Mouse (Mus musculus): ENCODE data around the gene Rbx1. TPM values are rescaled to one million over a fixed set of nuclear protein-coding genes. Genes with fewer than 3 reads are reported as not detected.
A peak's percentile ranks its signal among the peaks of the same experiment; 100 is the strongest.
"Not testable (repeated sequence)": the region's sequence is repeated elsewhere in the genome, so short reads cannot be mapped to it uniquely, and the experiment has no call there.

Gene Rbx1
- total RNA-seq (2021) = 100 to 1,000 TPM; 118 to 123 TPM
- long read RNA-seq, experiment 1, transcript Rbx1-203 (2 exons, 794 nt) = minor isoform, 6 of 166 reads
- long read RNA-seq, experiment 1, transcript Rbx1-201 (5 exons, 1,675 nt) = major isoform, 155 of 166 reads
- long read RNA-seq, experiment 1, partial matches to known transcripts = 2 of 166 reads
- long read RNA-seq, experiment 1, other reads (novel, unspliced or antisense) = 0 of 166 reads
- long read RNA-seq, experiment 2, transcript Rbx1-201 (5 exons, 1,675 nt) = major isoform, 156 of 162 reads
- long read RNA-seq, experiment 2, partial matches to known transcripts = 0 of 162 reads
- long read RNA-seq, experiment 2, other reads (novel, unspliced or antisense) = 2 of 162 reads

DNA sequence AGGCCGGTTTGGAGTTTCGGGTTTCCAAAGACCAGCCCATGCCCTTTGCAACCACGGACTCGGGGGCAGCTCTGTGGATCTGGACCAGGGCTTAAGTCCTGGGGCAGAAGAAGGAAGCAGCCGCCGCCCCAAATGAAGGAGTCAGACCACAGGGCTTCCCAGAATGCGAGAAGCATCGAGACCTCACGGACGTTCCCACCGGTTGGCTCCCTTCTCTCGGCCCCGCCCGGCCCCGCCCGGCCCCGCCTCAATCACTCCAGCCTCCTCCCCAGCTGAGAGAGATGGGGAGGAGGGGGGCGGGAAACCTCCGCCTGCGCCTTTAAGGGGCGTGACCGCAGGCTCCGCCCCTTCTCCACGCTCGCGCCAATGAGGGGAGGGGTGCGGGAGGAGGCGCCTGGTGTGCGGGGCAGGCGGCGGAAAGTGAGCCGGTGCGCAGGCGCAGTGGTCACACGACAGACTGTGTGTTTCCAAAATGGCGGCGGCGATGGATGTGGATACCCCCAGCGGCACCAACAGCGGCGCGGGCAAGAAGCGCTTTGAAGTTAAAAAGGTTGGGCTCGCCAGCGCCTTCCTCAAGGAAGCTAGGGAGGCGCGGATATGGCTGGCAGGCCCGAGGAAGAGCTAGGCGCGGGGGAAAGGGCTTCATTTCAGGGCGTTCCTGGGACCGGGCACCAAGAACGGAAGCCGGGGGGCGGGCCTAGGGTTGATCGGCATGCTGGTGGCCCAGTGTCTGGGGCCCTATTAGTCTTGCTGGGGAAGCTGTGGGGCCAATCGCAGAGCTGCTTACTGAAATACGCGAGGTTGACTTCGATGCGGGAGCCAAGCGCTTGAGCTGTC, at the start of gene Rbx1:
Gene Rbx1, plus strand, starts transcription at position 396 of the 837 bp plus-strand sequence.
- peak; percentile 99 for DNase-seq

DNA sequence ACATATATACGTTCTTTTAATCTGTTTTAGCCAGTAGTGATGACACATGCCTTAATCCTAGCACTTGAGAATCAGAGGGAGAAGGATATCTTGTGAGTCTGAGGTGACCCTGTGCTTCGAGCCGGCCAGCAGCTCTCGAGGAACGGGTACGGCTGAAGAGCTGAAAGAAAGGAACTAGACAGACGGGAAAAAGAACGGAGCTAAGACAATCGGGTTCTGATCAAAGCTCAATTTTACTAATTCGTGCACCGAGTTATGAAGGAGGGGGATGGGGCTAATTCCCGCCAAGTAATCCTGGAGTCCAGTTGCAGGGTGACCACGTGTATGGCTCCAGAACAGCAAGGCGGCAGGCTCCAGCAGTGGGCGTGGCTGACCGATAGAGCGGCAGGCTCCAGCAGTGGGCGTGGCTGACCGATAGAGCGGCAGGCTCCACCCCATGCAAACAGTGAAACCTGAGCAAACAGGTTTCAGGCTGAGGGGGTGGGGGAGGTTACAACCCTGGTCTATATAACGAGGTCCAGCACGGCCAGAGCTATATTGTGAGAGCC, 49.3 kb upstream of the Rbx1 start:
- peak; percentile 54 for DNase-seq

DNA sequence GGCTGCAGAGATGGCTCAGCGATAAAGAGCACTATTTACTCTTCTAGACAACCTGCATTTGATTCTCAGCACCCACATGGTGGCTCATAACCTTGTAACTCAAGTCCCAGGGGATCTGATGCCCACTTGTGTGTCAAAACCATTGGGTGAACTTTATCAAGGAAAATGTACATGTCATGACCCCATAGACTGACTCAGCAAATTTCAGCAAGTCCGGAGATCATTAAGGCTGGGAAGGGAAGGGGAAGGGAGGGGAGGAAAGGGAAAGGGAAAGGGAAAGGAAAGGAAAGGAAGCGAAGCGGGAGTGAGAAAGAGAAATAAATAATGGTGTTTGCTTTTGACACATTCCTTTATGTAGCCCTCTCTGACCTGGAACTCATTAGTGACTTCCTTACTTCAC, 48.0 kb upstream of the Rbx1 start:
- DNase-seq = no peak

DNA sequence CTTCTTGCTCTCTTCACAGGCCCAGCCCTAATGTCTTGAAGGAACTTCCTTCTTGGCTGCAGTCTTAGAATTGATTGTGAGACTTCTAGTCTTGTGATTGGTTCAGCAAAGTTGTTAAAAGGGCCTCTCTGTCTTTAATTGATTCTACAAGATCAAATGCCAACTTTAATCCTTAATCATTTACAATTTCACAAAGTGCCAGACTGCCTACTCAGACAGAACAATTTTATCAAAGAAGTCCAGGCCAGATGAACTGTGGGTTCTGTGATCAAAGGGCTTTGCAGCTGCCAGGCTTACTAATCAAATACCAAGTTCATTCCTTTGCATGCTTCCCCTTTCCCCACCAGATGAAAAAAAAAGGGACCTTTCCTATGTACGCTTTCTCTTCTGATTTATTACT, 44.6 kb upstream of the Rbx1 start:
- no peak for DNase-seq

DNA sequence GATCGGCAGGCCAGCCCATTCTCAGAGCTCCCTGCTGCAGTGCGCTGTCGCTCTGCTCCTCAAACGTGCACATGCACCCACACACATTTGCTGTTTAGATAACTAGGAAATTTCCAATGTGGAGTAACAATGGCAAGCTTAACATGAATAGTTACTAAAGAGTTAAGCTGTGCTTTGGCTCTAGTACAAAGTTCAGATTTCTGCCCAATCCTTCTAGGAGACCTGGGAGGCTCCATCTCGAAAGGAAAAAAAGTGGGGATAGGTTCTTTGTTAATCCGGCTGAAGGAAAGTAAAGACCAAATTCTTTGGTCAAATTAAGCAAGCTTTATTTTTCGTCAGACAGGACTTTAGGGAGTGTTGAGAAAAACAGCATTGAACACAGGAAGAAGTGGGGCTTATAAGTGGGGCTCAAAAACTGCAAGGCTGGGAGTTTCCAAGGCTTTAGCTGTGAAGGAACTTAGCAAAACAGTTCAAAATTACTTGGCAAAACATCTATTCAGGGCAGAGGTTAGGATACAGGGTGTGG, 43.9 kb upstream of the Rbx1 start:
- no peak for DNase-seq

DNA sequence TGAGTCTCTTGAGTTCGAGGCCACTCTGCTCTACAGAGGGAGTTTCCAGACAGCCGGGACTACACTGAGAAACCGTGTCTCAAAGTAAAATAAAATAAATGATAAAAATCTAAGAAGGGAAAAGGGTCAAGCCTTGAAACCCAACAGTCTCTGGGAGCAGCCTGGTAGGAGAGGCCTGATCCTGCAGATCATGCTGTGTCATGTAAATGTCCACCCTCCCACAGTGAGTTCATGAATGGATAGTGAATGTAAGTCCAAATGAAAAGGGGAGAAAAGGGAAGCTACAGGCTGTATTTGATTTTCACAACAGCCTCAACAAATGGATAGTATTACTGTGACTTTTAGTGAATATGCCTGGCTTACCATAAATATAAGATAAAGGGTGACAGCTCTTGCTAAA, 40.8 kb upstream of the Rbx1 start:
- DNase-seq = no peak

DNA sequence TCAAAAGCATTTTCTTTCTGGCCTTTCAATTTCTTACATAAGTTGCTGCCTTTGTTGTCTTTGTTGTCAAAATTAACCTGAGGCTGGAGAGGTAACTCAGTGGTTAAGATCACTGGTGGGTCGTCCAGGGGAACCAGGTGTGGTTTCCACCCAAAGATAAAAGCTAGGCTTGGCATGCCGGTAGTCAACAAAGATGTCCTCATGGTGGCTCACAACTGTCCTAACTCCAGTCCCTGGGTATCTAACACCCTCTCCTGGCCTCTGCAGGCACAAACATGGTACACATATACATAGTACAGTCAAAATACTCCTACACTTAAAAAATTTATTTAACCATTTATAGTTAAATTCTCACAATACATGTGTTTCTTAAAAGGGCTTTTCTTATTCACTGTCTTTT, 38.1 kb upstream of the Rbx1 start:
- no peak for DNase-seq

DNA sequence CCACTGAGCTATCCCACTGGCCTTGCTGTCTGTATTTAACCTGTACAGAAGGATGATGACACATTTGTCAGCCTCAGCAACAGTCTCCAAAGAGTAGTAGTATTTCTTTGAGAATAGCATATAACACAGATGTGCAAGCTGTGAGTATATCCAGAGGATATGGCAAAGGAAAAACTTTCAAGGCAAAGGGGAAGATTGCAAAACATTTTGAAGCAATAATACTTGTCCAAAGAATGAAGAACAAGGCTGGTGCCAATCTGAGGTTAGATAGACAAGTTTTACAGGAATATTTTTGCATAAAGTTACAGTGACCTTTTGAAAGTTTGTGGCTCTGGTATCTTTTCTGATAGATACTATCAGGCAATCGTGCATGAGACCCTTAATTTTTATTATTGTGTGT, 34.9 kb upstream of the Rbx1 start:
- DNase-seq = no peak

DNA sequence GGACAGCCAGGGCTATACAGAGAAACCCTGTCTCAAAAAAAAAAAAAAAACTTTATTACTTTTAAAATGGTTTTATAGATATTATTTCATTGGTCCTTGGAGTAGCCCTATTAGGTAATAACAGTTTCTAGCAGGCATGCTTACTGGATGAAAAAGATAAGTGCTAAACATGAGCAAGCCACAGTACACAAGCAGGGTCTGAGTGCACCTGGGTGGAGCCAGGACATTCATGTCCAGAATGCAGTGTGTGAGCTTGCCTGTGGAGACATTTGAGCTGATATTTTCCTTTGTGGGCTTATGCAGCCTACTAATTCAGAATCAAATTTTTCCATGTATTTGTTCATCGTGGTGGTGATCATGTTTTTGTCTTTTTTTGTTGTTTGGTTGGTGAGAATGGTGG, 27.8 kb upstream of the Rbx1 start:
- DNase-seq = no peak

DNA sequence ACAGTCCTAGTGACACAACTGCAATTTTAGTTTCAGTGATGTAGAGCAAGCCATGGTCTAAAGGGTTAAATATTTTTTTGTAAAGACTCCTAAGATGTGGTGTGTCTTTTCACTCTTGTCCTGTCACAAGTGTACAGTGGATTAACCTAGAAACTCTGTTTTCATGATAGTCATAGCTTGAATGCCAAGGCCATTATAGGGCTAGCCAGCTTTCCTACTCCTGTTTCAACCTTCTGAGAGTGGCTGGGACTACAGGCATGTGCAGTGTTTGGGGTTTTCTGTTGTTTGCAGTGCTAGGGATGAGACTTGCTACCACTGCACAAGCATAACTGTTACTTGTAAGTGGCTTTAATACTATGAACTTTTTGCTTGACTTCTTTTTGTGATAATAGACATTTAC, 26.9 kb upstream of the Rbx1 start:
- DNase-seq = no peak

DNA sequence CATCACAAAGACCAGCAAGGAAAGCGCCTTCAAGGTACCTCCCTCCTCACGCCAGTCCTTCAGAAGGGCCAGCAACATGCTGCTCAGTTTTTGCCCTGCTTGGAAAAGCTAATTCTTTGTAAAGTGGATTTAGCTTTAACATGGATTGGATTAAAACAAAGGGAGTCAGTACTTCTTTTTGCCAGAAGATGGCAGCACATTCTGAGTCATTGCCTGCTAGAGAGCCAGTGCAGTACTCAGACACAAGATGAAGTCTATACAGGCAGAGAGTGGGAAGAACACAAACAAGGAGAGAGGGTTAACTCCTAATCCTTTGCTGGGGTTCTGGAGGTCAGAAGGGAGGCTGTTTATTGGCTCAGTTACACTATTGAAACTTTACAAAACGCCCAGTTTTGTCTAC, 17.6 kb upstream of the Rbx1 start:
- peak; percentile 40 for DNase-seq

DNA sequence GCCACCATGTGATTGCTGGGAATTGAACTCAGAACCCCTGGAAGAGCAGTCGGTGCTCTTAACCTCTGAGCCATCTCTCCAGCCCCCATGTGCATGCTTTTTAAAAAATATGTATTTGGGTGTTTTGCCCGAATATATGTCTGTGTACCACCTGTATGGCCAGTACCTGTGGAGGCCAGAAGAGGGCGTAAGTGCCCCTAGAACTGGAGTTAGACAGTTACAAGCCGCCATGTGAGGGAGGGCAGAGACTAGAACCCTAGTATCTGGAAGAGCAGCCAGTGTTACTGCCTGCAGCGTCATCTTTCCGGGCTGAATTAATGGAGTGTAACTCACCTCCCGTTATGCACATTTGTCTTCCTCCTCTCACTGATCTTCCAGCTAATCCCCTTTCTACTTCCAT, 4.6 kb upstream of the Rbx1 start:
- DNase-seq = no peak

DNA sequence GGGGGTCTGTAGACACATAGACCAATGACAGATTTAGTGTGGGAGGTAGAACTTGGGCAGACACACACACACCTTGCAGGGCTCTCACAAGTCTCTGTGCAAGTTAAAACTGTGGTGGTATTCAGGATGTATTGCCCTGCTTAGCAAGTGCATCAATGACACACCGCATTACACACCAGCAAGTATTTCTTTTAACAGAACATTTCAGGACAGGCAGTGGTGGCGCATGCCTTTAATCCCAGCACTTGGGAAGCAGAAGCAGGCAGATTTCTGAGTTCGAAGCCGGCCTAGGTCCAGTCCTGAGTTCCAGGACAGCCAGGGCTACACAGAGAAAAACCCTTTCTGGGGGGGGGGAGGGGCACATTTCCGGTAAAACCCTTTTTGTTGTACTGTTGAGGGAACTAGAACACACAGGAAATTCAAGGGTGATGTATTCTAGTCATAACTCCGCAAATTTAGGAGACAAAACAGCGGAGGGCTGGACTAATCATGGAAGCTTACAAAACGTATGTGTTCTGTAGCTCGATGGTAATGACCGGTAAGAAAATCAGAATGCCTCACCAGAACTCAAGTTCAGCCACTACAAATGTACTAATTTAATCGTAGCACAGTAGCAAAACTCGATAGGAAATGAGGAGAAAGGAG, 958 bp upstream of the Rbx1 start:
- no peak for DNase-seq

DNA sequence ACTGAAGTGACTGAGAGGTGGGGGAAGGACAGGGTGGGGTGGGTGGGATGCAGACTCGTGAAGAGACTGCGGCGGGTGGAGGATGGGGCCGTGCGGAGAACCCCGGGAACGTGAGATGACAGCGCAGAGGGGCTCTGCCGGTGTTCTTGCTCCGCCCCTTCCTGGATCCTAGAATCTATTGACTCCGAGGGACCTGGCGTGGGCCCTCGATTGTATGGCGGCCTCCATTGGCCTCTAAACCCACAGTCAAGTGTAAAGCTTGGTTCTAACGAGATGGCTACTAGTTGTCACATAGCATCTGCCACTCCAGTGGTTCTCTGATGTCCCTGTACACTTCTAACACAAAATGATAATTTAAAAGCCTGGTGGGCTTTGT, 630 bp downstream of the Rbx1 start:
- DNase-seq = no peak

DNA sequence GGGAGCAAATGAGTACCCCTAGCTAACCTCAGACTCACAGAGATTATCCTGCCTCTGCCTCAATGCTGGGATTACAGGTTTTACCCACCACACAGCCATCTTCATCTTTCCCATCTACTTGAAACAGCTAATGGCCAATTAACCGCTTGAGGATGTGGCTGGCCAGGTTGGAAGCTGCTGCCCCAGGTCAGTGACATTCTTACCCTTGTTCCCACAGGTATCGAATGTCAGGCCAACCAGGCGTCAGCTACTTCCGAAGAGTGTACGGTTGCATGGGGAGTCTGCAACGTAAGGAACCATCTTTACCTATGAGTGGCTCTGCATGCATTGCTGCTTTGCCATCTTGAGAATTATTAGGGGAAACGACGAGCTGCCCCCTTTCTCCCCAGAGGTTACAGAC, 4.6 kb downstream of the Rbx1 start:
- DNase-seq = no peak

DNA sequence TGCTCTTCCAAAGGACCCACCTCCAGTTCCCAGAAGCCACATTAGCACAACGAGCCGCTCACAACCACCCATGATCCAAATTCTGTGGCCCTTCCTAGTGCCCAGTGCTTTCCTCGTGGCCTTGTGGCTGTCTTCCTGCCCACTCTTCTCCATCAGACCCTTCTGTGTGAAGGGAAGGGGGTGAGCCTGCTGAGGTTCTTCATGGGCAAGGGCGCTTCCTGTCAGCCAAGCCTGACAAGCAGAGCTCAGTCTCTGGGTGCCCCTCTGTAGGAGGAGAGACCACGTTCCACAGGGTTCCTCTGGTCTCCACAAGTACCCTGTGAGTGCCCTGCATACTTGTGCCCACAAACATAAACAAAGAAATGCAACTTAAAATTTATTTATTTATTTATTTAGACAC, 6.2 kb downstream of the Rbx1 start:
- no peak for DNase-seq

DNA sequence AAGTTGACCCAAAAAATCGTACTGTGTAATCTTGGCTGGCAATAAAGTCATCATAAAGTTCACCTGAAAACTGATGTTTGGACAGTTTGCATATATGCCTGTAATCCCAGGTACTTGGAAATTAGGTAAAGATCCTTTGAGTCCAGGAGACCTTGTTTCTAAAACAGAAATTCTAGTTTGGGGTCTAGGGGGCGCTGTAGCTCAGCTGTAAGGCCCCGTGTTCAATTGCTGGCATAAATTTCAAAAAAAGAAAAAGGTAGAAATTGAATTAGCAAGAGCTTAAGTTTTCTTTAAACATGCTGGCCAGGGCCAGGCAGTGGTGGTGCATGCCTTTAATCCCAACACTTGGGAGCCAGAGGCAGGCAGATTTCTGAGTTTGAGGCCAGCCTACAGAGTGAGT, 9.6 kb downstream of the Rbx1 start:
- no peak for DNase-seq

DNA sequence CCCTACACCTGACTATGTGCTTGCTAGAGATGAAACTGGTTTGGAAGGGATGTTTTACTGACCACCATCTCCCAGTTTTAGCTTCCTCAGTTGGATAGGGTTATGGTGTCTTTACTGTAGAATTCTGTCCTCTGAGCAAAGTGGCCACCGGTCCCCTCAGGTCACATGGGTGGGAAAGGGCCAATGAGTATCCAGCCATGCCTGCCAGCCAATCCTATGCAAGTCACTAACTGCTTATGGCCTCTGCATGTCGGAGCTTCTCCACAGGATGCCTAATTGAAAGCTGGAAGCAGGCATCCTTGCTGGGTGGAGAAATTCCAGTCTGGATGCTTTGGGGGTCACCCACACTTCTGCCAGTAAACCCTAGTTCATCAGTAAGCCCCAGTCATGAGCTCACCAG, 10.5 kb downstream of the Rbx1 start:
- DNase-seq = no peak

DNA sequence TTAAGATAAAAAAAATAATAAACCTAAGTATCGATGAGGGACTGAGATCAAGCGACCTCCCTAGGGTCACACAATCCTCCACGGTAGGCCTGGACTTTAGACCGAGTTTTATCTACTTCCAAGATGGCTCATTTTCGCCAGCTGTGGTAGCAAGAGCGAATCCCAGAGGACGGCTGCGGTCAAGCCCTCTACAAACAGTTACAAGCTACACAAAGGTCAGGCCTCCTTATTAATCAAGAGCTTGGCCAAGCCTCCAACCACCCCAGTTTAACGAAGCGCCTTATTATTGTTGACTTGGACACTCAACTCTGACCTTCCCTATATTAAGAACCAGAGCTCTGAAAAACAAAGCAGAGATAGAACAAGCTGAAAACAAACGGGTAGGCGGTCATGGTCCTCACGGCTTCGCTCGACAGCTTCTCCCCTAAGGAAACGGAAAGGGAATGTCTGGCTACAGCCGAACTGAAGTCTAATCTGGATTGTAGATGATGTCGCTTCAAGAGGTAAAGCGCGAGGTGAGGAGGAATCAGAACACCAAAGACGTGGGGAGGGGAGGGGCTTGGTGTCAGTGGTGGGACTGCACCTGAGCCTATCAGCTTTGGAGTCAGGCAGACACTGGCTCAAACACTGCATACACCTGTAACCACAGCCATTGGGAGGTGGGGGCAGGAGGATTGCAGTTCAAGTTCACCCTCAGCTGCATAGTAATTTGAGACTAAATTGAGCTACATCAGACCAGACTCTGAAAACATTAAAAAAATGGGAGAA, 13.5 kb downstream of the Rbx1 start:
- DNase-seq = no peak

DNA sequence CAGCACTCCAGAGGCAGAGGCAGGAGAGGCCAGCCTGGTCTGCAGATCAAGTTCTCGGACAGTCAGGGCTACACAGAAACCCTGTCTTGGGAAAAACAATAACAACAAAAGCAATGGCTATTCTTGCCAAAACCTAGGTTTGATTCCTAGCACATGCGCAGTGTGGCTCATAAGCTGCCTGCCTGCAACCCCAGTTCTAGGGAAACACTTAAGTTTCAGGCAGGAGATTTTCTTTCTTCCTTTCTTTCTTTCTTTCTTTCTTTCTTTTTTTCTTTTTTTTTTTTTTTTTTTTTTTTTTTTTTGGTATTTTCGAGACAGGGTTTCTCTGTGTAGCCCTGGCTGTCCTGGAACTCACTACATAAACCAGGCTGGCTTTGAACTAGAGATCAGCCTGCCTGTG, 14.2 kb downstream of the Rbx1 start:
- not testable (repeated sequence) for DNase-seq

DNA sequence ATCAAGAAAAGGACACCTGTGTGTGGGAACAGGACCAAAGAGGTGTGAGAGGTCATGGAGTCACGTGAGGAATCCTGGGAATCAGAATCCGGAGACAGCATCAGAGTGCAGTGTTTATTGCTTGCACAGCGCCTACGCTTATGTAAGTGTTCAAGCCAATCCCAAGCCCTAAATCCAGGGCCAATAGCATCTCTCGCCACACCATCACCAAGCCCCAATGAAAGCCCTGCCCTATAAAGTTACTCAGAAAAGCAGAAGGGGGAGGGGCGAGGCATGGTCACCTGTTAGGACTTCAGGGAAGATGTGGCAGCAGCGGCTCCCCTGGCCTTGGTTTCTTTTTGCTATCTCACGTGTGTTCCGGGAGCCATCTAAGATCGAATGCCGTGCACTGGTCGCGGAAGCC, 14.9 kb downstream of the Rbx1 start:
- no peak for DNase-seq

DNA sequence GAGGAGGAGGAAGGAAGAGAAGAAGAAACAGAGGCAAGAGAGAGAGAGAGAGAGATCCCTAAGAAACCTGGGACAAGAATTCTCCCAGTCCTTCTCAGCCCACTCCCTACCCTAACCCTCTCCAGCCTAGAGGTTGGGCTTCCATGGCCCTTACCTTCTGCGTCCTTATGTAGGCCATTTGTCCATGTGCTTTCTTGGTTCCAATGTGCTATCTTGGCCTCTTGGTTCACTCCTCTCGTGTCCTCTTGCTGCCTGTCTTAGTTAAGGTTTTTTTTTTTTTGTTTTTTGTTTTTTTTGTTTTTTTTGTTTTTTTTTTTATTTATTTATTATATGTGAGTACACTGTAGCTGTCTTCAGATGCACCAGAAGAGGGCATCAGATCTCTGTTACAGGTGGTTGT, 16.9 kb downstream of the Rbx1 start:
- no peak for DNase-seq
